Mouse (Mus musculus) A20 (cell line): ENCODE measurements around the gene H1fx.

ENCODE experiments used
- DNase-seq: peaks from one replicate; pipeline ENCODE4 v3.0.0-alpha.2; 2011; ENCODE audit warnings: low read depth, low spot score

H1fx gene

DNA sequence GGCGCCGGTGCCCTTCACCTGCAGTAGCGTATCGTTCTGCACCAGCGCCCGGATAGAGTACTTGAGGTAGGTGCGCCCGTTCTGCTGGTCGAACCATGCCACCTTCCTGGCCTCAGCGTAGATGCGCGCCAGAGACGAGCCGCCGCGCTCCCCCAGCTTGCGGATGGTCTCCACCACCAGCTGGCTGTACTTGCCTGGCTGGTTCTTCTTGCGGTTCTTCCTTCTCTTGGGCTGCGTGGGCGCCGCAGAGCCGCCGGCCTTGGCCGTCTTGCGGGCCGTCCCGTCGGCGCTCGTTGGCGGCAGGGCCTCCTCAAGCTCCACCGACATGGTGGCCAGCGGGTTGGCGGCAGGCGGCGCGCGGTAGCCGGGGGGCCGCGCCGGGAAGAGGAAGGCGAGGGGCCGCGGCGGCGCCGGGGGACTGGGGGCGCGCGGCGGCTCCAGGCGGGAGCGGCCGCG lies 379 bp downstream of the H1fx start:
- peak; percentile 46 for DNase-seq

- DNase-seq, result peak; percentile 57
Measured at GRCm38 (mm10) chr6:87980374-87981029, 935 bp downstream of the H1fx start.

DNA sequence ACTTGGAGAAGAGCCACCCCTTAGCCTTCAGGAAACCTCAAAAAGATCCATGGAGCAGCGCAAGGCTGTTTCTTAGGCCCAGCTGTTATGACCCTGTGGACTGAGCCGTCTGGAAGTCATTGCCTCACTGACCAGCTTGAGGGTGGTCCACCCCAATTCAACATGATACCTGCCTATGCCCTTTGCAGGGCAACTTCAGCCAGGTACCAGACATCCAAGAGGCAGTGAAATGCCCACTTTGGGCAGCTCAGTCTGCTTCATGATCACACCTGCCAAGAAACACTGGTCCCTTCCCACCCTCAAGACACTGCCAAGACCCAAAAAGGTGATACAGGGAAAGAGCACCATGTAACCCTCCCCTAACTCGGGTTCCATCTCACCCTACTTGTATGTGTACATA lies 1.7 kb downstream of the H1fx start:
- DNase-seq, result no peak

GRCm38 (mm10) chr6:87970041-87970440 lies 11.4 kb downstream of the H1fx start:
- DNase-seq, result no peak

- peak; percentile 77 for DNase-seq
Measured at GRCm38 (mm10) chr6:87962457-87962856, 19.0 kb downstream of the H1fx start.

DNA sequence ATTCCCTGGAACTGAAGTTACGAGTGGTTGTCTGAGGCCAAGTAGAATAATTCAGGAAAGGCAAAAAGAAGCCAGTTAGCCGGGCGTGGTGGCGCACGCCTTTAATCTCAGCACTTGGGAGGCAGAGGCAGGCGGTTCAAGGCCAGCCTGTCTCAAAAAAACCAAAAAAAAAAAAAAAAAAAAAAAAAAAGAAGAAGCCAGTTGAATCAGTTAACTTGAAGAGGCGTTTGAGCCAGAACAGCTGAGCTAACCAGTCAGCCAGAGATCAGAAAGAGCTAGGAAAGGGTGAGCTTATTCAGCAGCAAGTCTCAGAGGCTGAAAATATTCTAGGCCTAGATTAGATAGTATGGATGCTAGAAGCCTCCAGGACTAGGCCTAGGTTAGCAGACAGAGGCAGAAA lies 39.3 kb downstream of the H1fx start:
- no peak for DNase-seq

GRCm38 (mm10) chr6:87938941-87939340 lies 42.5 kb downstream of the H1fx start:
- no peak for DNase-seq

DNA sequence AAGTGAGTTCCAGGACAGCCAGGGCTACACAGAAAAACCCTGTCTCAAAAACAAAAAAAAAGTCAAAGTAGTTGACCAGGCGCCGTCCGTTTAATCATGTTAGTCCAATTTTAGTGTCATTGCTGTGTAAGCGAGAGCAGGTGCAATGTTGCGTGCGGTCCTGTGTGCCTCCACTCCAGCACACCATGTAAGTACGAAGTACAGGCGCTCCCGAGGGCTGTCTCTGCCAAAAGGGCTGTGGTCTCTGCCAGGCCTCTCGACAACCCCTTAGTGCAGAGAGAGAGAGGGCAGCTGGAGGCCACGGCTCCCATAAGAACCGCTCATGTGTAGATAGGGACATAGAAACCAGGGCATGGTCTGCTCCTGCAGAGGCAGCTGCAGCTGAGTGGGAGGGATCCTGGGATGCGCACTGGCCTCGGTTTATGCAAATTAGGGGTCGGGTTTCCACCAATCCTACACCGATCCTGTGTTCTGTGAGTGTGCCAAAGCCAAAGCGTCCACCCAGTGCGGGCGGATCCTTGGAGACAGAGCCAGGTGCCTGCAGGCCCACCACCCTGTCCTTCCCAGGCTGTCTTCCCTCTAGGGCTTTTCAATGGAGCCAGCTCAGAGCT lies 44.2 kb downstream of the H1fx start:
- no peak for DNase-seq

GRCm38 (mm10) chr6:87935037-87935436 lies 46.4 kb downstream of the H1fx start:
- no peak for DNase-seq
